Mouse (Mus musculus): ENCODE data around the gene Thsd4.

Gene Thsd4

DNA sequence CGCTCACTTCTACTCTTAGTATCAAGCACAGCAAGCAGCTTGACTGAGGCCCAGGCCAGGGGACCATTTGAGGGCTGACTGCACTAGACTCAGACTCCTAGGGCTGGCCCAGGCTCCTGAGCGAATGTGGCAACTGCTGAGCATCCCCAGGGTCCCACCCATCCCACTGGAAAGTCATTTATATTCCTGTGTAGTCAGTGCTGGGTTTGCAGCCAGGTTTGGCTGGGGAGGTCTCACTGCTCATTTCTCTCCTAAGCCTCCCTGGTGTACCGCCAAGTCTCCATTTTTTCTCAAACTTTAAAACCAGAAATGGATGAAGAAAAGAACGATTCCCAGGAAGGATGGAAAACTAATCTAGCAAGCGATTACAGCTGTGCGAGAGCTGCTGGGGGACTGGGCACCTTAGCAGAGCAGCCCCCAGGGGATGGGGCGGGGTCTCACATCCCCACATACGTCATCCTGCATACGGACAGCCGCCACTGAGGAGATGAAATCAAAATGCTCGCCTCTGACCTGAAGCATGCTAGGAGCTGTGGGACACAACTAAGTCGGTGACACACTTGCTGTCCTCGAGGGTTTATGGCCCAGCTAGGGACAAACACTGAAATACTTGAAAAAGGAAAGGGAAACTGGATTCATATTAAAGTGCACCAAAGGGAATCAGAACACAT is 67.3 kb downstream of the Thsd4 start:
- DNase-seq = no peak

DNA sequence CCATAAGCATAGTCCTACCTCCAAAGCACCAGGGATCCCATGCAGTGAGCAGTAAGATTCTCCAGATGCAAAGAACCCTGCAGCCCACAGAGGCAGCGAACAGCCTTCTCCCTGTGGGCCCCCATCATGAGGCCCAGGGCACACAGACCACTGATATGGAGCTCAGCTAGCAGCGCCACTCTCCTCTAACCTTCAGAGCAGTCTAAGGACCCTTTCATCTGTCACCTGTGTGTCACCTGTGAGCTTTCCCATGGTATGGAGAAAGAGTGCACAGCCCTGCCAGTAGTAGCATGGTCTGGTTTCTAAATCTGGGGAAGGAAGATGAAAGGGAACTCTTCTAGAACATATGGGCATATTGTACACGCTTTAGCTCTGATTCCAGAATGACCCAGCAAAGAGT is 72.3 kb downstream of the Thsd4 start:
- DNase-seq = no peak

DNA sequence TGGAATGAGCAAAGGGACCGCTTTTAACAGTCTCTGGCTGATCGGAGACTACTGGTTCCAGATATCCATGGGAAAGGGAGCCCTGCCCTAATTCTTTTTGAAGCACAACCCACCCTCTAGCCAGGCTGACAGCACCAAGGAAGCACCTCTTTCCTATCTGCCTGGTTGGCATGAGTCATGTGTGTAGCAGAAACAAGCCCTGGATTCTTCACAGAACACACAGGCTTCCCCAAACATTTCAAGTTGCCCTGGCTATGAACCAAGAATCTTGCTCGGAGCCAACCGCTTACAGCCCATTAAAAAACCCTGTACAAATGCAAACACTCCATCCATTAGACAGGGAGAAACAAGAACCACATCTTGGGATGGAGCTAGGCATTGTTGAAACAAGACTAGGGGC is 76.0 kb downstream of the Thsd4 start:
- DNase-seq = no peak

DNA sequence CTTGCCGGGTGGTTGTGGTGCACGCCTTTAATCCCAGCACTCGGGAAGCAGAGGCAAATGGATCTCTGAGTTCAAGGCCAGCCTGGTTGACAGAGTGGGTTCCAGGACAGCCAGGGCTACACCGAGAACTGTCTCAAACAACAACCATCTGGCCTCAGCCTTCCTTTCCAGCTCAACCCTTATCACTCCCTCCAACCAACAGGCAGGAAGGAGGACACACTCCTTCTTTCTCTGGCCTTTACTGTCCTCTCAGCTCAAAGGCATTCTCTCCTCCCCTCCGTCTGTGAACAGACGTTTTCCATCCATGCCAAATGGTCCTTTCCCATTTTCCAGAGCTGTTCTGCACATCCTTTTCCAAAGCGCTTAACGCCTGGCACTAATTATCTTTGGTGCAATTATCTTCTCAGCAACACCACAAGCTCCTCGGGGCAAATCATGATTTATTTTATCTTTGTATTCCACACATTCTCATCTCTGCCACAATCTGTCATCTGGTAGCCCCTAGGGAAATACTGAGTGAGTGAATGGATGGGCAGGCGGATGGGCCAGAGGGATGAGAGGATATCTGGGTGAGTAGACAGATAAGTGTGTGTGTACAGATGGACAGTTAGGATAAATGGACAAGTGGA is 80.5 kb downstream of the Thsd4 start:
- no peak for DNase-seq

DNA sequence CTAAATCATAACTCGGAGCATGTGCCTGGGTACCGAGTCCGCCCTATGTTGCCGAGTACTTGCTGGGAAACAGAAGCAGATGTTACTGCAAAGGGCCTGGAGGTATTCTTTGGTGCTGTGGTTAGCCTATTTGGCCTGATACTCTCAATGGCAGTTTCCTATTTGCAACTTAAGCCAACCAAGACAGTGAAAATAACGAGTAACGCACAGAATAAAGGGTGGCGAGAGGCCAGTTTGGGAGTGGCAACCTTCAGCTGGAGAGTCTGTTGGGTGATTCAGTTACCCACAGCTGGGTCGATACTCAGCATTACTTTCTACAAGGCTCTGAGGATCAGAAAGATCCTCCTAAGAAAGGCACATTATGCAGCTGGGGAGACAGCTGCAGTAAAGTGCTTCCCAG is 81.3 kb downstream of the Thsd4 start:
- no peak for DNase-seq

DNA sequence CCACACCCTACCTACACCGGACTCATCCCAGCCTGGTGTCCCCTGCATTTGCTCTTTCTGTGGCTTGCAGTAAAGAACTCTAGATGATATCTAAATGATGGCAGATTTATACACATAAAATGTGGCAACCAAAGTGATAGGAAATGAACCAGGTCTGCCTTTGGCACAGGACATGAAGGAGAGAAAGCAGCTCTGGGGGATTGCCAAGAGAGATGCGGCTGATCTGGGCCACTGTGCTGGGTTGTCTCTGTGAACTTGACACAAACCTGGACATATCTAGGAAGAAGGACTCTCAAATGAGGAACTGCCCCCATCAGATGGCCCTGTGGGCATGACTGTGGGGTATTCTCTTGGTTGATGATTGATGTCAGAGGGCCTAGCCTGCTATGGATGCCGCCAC is 85.6 kb downstream of the Thsd4 start:
- DNase-seq = no peak

DNA sequence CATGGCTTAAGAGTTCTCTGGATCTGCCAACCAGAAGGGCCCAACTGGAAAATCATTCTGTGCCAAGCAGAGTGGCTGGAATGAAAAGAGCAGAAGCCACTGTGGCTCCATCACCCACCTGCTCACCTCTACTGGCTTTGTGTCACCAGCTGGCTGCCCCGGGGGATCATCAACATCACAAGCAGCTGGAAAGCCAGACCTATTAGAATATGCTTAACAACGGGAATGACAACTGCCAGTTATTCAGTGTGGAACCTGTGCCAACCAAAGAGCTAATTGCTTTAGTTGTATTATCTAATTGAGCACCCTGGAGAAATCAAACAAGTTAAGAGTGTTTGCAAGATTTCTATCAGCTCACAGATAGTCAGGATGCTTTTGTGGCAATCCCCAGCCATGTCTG is 87.8 kb downstream of the Thsd4 start:
- DNase-seq = no peak

DNA sequence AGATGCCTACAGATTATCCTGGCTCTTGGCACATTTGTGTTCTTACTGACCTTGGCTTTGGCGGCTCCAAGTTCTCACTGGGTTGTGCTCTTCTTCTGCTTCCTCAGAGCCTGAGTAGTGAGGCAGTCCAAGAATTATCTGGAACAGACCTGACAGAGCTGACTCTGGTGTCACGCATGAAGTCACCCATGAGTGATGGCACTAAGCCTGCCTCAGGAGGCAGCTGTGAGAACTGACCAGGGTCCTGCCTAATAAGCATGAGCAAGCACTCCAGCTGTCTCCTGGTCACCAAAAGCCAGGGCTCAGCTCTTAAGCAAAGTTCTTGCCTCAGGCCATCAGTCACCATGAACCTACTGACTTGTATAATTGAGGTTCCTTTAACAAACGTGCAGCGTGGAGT is 89.9 kb downstream of the Thsd4 start:
- peak; percentile 47 for DNase-seq

DNA sequence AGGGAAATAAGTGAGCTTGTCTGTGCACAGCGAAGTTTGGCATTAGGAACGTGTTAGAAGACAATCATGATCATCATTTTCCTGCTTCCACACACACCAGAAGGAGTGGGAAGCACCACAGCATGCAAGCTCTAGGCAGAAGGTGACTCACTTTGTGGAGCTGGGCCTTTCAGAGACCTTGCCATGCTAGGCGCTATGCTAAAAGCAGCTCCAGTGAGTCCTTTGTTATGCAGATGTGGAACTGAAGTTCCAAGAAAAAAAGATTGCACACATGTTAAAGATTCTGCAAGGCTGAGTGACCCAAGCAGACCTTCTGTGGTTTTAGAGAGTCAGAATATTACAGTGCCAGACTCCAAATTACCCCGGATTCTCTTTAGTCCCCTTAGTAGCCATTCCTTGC is 91.8 kb downstream of the Thsd4 start:
- no peak for DNase-seq

DNA sequence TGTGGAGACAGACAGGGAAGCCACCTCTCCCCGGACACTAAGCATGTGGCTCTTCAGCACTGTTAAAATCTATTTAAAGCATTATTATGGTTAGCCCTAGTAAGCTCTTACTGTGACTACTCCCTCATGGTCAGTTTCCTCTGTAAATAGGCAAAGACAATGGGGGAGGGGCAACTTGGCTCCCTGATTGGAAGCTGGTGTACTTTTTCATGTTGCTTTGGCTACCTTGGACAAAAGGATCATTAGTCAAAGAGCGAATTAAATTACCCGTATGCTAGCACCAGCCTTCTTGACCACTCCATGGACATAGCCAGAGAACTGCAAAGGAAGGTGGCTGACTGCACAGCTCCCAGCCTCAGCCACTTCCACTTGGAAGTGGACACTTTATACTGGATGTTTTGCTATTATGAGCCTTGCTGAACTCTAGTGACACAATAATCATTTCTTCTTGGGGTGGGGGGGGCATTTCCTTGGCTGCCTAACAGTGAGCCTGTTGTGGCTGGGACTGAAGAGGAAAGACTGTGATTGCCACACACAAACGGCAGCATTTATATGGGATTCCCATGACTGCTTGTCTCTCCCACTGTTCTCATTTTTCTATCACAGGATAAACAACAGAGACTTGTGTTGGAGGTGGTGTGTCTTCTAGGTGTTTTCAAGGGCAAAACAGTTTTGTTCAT is 107.6 kb downstream of the Thsd4 start:
- no peak for DNase-seq

DNA sequence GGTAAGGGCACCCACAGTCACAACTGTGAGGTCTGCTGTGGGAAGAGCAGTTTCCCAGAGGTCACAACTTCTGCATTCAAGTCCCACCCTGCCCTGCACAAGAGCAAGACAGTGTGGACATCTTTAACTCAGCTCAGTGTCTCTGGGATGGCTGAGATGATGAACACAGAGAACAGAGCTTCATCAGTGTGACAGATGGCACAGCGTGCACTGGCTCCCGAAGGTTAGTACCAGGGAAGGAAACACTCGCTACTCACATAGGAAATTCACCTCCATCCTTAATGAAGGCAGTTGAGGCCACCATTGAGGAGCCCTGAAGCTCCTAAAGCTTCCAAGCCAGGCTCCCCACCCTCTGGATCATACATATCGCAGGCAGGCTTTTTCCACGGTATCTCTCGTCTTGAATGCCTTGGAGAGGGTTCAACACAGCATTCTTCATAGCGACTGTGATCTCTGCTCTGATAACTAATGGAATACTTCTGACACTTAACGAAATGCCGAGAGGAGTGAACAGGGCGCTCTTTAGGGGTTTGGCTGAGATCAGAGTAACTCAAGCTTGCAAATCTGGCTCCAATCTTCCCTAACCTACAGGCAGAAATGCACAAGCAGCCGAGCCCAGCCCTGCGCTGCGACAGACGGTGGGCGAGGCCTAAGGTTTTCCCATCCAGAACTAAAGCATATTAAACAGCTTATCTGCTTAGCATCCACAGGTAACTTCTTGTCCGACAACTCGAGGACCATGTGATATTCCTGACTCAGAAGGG is 110.8 kb downstream of the Thsd4 start:
- no peak for DNase-seq

DNA sequence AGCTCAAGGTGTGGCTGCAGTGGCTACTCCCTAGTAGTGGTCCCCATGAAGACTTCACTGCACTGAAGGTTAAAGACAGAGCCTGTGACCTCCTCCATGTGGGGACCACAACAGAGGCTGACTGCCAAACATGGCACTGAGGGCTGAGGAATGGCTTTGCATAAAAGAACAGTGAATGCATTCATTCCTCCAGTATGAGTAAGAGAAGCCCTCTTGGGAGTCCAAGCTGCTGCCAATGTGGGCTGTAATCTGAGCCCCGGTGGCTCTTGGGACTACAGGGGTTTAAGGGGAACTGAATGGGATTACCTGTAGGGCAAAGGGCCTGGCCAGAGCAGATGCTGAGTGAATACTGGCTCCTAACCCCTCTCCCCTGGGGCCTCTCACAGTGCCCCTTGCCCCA is 114.5 kb downstream of the Thsd4 start:
- DNase-seq = no peak

DNA sequence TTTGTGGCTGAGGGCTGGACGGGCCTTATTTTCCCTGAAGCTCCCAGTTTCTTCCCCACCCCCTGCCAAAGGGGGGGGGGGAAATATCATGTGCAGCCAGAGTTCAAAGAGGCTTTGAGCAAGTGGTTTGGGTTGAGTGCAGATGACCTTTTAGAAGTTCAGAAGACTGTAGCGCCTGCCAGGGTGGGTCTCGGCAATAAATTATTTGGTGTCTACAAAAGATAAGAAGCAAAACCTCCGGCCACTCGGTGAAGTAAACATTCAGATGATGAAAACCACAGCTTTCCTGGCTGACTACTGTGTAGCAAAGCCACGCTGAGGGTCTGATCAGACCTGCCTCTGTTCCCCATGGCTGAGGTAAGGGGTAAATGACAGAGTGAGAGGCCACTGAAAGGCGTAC is 116.1 kb downstream of the Thsd4 start:
- peak; percentile 47 for DNase-seq

DNA sequence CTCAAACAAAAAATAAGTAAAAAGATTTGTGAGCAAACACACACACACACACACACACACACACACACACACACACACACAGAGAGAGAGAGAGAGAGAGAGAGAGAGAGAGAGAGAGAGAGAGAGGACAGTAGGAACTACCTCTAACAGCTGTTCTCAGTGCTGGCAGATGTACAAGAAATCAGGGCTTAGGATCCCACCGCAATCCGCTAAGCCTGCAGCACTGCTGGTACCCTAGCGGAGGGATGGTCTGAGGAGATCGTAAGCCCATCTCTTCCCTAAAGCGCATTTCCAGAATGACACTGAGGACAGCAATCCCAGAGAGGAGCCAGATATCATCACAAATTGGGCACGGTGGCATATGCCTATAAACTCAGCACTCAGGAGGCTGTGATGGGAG is 119.2 kb downstream of the Thsd4 start:
- no peak for DNase-seq

DNA sequence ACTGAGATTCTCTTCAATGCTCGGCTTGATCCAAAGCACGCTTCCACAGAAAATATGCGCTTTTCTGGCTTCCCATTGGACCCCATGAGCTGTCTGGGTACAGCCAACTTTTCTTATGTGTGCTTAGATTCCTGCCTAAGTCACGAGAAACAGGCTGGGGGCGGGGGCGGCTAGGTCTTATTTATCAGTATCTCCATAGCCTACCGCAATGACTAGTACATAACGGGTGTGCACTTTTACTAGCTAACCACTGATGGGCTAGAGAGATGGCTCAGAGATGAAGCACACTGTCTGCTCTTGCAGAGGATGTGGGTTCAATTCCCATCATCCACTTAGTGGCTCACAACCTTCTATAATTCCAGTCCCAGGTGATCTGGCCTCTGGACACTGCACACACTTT is 121.8 kb downstream of the Thsd4 start:
- DNase-seq = no peak

DNA sequence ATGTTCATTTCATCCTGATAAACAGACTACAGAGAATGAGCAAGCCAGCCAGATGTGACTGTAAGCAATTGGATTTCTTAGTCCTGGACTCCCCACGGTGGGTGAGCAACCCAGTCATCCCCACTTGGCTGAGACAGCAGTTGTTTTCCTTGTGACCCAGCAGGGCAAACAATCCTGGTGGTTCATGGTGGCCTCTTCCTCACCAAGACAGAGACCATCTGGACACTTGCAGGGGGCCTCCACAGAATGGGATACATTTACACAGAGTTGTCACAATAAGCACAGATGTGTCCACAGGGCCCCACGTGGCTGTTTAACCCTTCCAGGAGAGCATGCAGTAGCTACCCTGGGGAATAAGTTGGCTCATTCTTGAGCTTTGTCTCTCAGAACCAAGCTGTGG is 123.8 kb downstream of the Thsd4 start:
- no peak for DNase-seq

DNA sequence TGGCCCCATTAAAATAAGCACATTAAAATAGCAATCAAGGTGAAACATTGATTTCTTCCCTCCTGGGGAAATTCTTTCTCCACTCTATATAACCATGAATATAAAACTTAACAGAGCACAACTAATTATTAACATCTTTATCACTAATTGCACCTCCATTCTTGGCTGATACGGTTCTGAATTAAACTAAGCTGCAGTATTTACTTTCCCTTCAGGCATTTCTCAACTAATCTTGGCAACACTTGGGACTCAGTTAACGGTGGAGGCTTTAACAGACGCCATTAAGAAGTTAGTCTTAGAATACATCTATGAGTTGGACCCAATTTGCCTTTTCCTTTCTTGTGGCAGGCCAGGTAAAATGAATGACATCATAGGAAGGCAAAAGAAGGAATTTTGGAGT is 125.8 kb downstream of the Thsd4 start:
- no peak for DNase-seq

DNA sequence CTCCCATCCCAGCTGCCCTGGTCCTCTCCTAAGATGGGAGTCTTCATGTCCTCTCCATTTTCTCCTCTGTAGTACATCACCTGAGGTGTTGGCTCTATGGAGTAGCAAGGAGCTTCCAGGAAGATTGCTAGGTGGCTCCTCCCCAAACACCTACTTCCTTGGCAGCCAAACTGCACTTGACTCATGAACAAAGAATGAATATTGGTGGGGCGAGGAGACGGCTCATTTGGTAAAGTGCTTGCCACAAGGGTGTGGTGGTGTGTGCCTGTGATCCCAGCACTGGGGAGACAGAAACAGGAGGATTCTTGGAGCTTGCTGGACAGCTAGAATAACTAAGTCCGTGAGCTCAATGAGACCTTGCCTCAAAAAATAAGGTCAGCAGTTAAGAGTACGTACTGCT is 128.9 kb downstream of the Thsd4 start:
- no peak for DNase-seq

DNA sequence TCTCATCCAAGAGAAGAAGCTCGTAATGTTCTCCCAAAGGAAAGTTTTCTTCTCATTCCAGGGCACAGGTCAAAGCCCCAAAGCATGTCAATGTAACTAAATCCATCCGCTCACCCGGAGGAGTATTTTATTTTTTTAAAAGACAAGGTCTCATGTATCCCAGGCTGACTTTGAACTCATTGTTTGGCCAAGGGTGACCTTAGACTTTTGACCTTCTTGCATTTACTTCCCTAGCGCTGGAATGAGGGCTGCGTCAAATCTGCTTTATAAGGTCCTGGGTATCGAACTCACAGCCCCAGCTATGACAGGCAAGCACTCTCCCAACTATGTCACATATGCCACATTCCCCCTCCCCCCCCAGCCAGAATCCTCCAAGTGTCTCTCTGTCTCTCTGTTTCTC is 137.1 kb downstream of the Thsd4 start:
- no peak for DNase-seq

DNA sequence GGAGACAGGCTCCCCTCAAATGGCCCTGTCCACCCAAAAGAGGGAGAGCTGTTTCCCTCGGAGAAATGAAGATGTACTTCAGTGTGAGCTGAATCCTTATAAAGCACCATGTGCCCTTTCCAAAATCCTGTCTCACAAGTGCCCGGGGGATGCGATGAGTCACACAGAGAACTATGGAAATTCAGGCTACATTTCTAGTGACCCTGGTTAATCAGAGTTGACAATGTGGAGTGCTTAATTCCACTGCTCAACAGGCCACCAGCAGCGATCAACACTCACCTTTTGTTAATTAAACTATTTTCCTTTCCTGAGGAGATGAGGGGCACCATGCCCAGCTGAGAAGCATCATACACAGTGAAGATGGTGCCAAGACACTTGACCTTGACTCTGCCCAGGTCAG is 138.9 kb downstream of the Thsd4 start:
- DNase-seq = no peak

DNA sequence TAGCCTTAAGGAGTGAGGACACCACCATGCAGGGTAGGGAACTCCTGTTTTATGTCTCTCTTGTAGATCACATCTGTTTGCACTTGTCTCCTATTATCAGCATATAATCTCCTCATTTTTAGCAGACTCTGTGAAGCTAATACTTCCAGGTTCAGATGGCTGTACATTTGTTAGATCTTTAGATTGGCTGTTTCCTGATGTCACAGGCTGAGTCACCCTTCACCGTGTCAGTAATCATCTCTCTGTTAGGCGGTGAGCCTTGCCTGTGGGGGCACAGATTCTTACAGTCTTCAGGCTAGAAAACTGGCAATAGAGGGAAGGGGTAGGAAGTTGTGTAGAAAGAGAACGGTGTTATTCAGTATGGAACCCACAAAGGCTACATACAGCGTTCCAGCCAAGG is 139.3 kb downstream of the Thsd4 start:
- DNase-seq = no peak

DNA sequence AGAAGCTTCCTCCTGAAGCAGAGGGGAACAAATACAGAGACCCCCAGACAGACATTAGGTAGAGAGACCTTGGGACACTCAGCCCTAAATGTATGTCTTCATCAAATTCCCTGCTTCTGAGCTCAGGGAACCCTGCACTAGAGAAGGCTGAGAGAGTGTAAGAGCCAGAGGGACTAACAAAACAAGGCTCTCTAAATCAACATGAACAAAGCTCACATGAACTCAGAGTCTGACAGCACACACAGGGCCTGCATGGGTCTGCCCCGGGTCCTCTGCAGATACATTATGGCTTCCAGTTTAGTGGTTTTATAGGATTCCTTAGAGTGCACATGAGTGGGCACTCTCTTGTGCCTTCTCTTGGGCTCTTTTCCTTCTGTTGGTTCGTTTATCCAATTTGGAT is 140.8 kb downstream of the Thsd4 start:
- DNase-seq = no peak

DNA sequence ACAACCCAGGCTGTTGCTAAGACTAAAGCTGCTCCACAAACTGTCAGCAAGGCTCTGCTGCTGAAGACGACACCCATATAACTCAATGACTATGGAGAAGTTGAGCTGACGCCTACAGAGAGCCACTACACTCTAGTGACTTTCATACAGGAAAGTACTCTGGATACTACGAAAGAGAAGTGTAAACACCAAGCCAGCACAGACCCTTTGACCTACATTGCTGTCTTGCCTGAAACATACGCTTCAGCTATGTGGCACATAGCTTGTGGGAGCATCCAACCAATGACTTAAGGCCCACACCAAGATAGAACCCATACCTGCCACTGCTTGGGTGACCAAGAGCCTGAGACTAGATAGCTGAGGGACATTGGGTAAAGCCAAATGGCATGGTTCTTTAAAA is 141.3 kb downstream of the Thsd4 start:
- no peak for DNase-seq

DNA sequence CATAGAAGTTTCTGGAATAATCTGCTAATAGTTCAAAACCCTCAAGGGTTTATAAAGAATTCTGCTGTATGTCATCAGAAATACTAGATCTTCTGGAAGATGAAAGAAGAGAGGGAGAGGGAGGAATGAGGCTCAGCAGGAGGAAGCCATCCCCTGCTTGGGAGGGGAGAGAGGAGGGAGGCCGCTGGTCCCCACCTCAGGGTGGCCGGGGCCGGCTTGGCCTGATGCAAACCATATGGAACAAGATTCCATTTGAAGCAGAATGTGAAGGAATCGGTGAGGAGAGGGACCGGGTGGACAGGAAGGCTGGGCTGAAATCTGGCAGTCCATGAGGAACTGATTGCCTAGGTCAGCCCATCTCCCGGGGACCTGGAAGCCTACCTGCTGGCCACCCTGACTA is 143.6 kb downstream of the Thsd4 start:
- DNase-seq = peak; percentile 47

Data from kidney, postnatal 10 days (tissue).